Mouse (Mus musculus) layer of hippocampus, adult 9-10 months (tissue): Measurements from ENCODE around the gene Aaed1.
"Not testable (repeated sequence)": the region's sequence is repeated elsewhere in the genome, so short reads cannot be mapped to it uniquely, and the experiment has no call there.

Experiments used
- DNase-seq: peaks from one replicate; pipeline ENCODE4 v3.0.0; 2022; ENCODE audit warnings: low spot score

Aaed1 gene

DNA sequence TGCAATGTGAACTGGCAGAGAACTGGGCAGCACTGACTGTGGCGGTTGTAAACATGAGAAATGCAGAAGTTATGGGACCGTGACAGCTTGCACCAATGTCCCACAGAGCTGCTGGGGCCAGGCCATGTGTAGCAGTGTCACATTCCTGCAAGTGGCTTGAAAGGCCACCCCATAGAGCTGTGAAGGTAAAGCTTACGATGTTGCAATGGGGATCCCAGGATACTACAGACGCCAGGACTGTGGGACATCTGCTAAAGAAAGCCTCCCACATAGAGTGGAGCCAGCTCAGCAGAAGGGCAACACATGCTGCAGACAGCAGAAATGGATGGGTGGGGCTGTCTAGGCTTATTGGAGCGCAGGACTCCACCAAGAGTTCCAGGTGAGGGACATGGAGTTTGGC, 5.0 kb downstream of the Aaed1 start:
- no peak for DNase-seq

DNA sequence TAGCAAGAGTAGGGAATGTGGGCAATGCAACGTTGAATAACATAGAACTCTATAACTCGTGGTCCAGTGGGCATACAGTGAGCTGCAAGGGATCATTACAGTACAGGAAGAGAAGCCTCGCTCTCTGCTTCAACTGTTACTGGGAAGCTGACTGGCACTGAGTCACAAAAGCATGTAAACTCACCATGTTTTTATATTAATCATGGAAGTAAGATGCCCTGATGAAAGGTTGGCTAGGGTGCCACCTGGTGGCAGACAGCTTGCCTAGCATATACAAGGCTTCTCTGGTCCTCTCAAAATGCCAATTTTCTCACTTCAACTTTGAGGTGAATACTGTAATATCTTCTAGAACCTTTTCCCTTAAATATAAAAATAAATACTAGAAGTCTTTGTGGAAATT, 6.4 kb downstream of the Aaed1 start:
- DNase-seq, result no peak

DNA sequence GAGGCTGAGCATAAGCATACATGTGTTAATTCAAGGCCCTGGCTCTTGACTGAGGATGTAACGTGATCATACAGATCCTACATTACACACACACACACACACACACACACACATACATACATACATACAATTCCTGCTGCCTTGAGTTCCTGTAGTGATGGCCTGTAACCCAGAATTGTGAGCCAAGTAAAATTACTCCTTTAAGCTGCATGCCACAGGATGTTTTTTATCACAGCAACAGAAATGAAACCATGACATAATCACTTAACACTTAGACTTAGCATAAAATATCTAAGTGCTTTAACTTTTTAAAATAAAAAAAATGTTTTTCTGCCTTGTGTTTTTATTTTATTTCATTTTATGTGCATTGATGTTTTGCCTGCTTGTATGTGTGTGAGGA, 13.4 kb downstream of the Aaed1 start:
- no peak for DNase-seq

DNA sequence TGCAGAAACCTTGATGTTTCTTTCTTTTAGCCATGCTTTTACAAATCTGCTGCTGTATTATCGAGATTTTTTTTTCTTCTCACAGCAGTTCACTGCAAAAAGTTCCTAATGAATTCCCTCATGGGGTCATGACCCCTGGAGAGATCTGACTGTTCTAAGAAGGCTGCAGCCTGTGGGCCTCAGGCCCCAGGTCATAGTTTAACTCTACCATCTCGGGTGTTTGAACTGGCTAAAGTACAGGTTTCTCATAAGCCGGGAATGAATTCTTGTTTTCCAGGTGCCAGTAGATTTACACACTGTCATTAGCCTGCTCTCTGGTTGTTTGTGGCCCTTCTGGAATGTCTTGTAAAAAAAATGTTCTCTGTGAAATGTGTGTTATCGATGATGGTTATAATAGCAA, 25.7 kb downstream of the Aaed1 start:
- no peak for DNase-seq

DNA sequence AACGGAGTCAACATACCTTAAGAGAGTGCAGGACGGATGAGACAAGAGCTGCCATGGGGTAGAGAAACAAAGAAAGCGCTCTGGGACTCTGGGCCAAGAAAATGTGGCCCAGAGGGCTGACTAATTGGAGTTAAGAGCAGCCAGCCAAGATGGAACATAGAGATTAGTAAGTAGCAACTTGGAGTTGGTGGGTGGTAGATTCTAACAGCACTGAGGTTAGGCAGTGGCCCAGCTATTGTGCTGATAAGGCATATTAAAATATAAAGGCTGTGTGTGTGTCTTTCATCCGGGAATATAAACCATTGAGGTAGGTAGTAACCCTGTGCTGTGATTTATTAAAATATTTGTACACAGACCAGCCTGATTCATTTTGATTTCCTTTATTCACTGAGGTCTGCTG, 26.2 kb downstream of the Aaed1 start:
- DNase-seq, result no peak

DNA sequence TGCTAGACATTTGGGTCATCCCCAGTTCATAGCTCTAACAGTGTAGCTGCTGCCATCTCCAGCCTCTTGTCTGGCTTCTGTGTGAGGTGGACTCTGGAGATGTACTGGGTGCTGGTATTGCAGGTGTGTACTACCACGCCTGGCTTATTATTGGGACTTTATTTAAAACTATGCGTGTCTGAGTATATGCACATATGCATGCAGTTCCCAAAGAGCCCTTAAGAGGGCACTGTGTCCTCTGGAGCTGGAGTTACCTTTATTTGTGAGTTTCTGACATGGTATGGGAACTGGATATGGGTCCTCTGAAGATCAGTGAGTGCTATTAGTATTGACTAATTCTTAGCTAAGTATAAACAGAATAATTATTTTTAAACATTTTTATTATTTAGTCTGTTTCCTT, 27.8 kb downstream of the Aaed1 start:
- no peak for DNase-seq

DNA sequence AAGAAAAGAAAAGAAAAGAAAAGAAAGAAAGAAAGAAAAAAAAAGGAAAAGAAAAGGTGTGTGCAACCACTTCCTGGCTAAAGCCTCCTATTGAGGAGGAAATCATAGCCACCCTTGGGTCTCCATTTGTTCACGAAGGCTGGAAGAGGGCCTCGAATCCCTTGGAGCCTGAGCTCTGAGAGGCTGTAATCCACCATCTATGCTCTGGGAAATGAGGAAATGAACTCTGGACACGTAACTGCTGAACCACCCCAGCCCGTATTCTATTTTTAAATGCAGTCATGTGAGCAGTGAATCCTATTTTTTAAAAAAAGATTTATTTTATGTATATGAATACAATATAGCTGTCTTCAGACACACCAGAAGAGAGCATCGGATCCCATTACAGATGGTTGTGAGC, 31.6 kb downstream of the Aaed1 start:
- DNase-seq, result no peak

DNA sequence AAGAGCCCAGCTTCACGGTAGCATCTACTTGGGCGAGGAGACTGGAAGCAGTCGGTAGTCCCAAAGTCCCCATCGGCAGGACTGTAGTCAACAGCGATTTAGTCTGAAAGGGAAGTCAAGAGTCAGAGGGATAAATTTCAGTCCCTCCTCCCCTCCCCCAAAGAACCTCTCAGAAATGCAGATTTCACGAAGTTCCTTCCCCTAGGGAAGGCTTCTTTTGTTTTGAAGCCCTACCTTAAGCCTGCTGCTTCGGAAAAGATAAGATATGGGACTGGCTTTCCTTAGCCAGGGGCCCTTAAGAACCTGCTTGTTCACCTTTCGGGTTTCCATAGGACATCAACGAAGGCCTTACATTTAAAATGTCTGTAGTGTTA, 36.8 kb downstream of the Aaed1 start:
- DNase-seq, result no peak

DNA sequence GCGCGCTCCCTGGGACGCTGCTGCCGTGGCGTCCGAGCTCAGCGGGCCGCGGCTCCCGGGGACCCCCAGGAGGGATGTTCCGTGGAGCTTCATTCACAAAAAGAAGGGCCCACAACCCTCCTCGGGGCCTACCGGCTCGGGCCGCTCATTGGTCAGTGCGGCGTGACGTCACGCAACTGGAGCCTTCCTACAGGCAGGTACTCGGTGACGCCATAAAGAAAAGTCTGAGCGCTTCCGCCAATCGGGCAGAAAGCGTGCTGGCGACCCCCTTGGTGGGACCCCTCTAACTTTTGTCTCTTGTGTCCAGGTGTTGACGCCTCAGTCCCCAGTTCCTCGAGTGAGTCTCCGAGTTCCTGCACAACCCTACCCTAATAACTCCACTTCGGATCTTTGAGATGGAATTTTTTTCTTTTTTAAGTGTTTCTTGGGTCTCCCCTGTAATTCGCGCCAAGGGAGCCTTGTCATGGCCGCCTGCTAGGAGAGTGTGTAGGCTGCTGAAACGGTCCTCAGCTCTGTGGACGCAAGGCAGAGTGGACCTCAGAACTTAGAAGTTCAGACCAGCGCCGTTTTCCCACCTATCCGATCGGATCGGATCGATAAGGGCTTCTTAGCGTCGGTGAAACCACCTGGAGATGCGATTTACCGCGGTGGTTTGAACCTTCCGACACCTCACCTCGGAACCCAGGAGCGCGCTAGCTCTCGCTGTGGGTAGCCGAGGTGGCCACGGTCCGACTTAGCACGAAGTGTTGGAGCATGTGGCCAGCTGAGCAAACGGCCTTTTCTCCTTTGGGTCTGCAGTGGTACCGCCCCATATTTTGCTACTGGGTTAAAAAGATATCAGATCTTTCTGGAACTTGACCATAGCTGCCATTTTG, 37.4 kb downstream of the Aaed1 start, which contains the start of gene Cdc14b:
Gene Cdc14b, minus strand, starts transcription at position 412 of the 875 bp plus-strand sequence.
- DNase-seq, result no peak

DNA sequence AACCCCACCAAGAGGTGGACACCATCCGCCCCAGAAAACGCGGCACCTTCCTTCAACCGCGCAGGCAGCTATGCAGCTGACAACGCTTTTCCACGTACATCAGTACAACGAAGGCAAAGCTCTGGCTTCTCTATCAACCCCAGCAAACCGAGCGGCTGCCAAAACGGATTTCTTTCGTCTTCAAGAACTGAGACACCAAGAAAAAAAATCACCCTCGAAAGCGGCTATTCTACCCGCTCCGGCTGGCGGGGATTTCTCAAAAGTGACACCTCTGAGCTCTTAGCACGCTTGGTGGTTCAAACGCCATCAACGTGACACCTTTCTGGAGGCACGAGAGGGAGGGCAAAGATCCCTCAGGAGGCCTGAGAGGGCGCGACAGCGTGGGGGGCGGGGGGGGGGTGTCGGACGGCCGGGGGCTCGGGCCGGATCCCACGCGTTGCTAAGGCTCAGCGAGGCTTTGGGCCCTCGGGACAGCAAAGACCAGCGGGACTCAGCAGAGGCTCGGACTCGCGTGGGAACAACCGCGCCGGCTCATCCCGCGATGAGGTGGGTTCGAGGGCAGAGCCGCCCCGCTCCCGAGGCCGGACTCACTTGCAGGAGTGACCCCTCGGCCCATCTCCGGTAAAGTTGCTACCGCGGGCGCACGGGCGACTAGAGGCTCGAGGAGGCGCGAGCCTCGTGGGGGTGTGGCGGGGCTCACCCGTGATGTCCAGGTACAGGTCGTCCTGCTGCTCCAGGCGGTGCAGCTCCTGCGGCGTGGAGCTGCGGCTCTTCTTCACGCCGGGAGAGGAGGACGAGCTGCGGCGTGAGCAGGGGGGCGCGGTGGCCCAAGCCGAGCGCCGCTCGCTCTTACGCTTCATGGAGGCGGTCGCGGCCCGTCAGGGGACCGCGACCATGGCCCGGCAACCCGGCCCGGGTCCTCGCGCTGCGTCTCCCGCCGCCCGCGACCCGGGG, 38.3 kb downstream of the Aaed1 start:
- DNase-seq, result no peak

DNA sequence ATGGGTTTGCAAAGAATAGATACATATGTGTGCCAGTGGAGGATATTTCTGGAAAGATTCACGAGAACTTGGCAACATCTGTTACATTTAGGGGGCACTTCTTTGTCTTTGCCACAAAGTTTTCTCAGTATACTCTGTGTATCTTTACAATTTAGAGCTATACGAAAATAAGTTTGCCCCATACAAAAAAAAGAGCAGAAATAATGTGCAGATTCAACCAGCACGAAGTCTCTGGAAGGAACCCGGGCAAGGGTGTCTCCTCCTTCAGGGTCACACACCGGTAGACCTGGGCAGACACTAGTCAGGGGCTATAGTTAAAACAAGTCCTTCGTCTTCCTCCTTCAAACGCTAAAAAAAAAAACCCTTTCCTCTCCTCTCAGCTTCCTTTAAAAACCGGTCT, 39.2 kb downstream of the Aaed1 start:
- DNase-seq, result no peak

DNA sequence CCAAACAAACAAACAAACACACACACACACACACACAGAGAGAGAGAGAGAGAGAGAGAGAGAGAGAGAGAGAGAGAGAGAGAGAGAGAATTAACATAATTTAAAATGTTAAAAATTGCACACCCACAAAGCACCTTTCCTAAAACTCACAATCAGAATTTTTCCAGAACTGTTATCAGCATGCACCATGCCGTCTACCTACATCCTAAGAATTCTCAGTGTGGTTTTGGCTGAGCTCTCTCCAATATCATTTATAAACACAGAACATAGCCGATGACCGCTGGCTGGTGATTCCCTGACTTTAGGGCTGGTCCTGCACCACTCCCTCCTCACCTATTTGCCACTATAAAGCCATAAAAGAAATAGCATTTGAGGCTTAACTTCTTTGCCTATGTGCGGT, 44.1 kb downstream of the Aaed1 start:
- DNase-seq, result no peak

DNA sequence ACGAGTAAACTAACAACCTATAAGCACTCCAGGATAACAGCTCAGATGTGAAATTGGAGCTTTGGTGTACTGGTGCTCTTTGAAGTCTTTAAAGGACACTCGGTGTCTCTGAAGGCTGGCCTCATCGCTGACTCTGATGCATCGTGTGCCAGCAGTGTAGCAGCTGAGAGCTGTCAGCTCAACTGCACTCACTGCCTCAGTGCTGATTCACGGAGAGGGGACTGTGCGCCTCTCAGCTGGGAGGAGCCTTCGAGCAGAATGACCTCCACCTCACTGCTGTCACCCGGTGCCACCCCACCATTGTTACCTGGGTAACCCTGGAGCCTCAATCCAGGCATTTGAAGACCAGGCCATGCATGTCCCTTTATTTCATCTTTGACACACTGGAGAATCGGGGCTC, 45.4 kb downstream of the Aaed1 start:
- no peak for DNase-seq

DNA sequence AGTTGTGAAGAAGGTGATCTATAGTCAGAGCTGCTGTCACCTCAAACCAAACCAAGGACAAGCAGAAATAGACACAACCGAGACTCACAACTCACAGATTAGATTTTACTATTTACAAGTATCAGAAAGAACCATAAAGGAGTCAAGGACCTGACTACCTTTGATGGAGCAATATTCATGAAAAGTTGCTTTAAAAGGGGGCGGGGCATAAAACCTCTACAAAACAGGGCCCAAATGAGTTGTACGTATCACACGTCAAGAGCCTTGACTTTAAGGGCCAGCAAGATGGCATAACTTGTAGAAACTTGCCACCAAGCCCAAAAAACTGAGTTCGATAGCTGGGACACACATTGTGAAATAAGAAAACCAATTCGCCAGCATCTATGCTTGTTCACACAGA, 47.9 kb downstream of the Aaed1 start:
- no peak for DNase-seq

DNA sequence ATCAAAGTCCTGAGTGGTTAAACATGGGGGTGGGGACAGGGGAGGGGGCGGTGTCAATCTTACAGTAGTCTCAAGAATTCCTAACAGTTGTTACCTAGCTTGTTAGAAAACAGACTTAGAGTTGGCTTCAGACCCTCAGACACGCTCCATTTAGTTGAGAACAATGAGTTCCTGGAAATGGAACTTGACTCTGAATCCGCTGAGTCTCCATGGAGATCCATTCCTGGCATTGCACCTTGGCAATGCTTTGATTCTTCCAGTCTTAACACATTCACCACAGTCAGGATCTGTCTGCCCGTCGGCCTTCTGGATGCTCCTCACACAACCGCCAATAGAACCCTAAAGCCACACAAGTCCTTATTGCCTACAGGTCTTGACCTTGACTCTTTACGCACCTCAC, 52.6 kb downstream of the Aaed1 start:
- no peak for DNase-seq

DNA sequence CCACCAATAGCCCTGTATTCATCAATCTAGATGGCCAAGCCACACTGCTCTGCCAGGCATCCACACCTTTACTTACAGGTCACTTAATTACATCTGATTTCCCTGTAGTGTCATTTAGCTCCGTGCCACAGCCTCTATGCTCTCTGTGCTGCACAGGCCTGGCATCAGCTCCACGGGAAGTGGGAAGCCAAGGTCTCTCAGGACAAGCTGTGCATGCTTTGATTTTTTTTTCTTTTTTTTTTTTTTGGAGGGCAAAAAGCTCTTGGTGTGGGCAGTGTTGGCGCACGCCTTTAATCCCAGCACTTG, 54.0 kb downstream of the Aaed1 start:
- no peak for DNase-seq

DNA sequence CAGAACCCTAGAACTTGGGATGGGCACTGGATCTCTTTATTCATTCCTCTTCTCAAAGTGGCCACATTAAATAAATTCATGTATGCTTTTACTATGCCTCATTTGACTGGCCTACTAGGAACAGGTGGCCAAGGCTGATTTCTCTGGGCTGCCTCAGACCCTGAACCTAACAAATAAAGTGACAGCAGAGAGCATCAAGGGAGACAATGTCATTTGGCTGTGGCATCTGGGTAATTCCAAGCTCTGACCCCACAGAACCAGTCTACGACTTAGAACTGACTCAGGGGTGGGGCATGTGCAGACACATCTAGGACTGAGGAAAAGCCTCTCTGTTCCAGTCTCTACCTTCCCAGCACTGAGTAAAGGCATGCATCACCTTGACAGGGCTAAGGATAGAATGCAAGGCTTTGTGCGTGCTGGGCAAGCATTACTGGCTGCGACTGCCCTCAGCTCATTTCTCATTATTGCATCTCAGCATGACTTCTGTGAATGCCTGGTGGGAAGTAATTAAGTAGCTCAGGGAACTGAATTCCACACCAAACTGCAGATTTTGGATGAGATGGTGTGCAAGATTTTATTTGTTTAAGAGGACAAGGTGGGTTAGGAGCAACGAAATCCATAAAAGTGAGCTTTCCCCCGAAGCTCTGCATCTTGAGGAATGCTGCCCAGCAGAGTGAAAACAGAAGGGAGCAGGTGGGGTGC, 54.5 kb downstream of the Aaed1 start:
- no peak for DNase-seq

DNA sequence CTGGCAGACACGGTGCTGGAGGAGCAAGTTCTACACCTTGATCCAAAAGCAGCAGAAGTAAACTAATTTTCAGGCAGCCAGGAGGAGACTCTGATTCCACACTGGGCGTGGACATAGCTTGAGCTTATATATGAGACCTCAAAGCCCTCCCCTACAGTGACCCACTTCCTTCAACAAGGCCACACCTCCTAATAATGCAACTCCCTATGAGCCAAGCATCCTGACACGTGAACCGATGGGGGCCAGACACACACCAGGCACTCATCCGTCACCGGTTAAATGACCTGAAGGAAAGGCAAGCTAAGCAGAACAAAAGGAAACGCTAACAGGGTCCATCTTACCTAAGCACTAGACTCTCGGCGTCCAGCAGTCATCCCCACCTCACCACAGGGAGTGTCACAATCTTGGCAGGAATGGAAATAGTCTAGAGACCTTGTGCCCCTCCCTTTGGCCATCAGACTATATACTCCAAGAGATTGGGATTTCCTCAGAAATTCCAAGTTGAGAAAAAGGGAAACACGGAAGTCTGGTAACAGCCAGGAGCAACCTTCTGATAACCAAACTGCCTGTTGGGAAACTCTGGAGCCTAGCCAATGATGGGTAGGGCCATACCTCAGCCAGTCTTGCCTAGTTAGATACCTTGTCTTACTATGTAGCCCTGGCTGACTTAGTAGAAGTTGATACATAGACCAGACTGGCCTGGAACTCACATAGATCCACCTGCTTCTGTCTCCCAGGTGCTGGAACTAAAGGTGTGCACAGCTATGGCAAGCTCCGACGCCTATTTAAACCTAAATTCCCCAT, 55.3 kb downstream of the Aaed1 start:
- no peak for DNase-seq

DNA sequence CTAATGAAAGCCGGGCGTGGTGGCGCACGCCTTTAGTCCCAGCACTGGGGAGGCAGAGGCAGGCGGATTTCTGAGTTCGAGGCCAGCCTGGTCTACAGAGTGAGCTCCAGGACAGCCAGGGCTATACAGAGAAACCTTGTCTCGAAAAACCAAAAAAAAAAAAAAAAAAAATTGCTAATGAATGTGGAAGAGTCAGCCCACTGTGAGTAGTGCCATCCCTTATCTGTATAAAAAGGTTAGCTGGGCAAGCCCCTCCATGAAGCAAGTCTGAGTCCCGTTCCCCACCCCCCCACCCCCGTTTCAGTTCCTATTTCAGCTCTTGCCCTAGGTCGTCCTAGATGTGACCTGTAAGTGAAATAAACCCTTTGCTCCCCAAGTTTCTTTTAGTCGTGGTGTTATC, 58.3 kb downstream of the Aaed1 start:
- DNase-seq, result not testable (repeated sequence)

DNA sequence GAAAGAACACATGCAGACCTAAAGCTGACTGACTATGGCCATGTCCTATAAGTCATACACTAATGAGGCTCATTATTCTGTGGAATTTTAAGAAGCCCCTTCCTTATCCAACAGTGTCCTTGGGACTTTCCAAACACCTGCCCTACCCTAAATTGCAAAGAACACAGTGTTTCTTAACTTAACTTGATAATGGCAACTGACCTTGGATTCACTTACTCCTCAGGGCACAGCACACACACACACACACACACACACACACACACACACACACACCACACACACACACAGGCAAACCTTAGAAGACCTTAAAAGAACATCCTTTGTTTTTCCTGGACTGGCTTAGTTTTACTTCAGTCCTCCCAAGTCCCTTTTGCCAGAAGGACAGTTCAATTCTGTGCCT, 58.8 kb downstream of the Aaed1 start:
- DNase-seq, result no peak

DNA sequence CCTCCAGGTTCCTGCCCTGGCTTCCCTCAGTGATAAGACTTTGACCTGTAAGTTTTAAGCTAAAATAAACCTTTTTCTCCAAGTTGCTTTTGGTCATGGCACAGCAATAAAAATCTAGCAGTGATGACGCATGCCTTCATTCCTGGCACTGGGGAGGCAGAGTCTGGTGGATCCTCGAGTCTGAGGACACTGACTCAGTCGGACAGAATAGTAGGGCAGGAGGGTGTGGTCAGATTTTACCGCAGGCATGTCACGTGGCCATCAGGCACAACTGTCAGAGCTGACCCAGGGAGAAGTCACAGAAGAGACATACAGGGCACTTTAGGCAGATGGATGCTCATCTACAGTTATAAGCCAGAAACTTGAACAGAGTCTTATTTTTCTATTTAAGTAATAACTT, 60.4 kb downstream of the Aaed1 start:
- DNase-seq, result no peak

DNA sequence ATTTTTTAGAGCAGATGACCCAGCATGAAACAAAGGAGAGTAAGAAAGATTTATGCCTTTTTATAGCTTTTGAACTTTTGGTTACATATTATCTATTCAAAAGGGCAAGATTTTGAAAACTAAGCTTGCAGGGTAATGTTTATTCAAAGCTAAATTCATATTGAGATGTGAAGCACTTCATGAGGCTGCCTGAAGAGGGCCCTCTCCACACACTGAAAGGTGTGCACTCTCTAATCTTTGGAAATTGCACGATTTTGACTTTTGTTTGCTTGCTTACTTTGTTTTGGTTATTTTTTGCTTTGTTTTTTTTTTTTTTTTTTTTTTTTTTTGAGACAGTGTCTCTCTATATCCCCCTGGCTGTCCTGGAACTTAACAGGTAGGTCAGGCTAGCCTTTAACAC, 62.1 kb downstream of the Aaed1 start:
- no peak for DNase-seq
